ENCODE assay signal across 9 mouse cellular contexts in the genomic region with DNA sequence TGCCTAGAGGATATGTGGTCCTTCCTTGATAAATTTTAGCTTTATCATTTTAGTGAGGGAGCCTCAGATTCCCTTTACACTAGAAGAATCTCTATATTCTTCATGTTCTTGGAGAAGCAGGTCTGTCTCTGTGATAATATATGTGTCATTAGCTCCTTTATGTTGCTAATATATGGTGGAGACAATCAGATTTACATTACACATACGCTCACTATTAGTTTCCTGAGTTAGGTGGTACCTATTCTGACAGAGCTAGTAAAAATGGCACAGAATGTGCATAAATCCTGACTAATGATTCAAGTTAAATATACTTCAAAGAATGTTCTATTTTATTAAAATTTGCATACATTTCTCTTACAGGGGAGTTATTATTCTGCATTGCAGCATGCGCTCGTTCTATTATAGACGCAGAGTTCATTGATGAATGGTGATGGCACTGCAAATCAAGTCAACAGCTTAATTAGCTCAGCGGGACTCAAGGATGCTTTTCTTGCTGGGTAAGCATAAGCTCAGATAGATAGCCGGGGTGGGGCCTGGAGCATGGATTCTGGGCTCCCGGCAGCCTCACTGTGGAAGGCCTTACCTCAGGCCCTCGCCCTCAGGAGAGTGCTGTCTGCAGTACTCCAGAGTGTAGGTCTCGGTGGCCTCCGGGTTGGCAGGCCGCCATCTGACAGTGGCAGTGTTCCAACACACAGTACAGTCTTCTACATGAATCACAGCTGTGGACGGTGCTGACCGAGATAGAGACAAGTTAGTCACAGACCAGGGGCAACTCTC.
DNase-seq lines count a peak whose midpoint lies in the region; ATAC-seq and TF ChIP-seq lines count a peak whose summit lies in the region.
"Had no signal": no experiment of that assay in that cellular context is flagged by ENCODE, and none has a peak within 500 bp of the region (broad histone marks: within the 10 kb centered on the region; RNA-seq: fewer than 3 reads in every experiment).

No protein-coding gene starts in this region.

- no peak overlapping the region for H3K4me3 ChIP-seq in neural tube, embryonic 12.5 days
- no peak overlapping the region for H3K4me3 ChIP-seq in thymus, adult 2 months (ENCODE audit: control insufficient read depth, insufficient read depth, low read length)

- H3K4me2 ChIP-seq in neural tube, embryonic 12.5 days (replicated peaks), result no peak overlapping the region

- WGBS in neural tube, embryonic 12.5 days, result 67% methylated on average over 13 of the region's 13 CpGs
- 76% methylated on average over 13 of the region's 13 CpGs for WGBS in thymus, adult 2 months

- no peaks in the 10 kb centered on the region for H3K9me3 ChIP-seq in neural tube, embryonic 12.5 days

- intact Hi-C loops in gastrocnemius, postnatal 14 days (cut with DNase I; ENCODE audit: low total_unique reads), result no loop called here

- H3K27me3 ChIP-seq in neural tube, embryonic 12.5 days (replicated peaks), result no peaks in the 10 kb centered on the region
- H3K27me3 ChIP-seq in thymus, adult 2 months (ENCODE audit: control insufficient read depth, insufficient read depth, low read length), result no peaks in the 10 kb centered on the region

- TF ChIP-seq CTCF in brain, embryonic 14.5 days (IDR thresholded peaks at IDR 0.05; ENCODE audit: borderline replicate concordance, extremely low read depth, insufficient read depth, insufficient read length), result no peak
- no peak for TF ChIP-seq CTCF in thymus, adult 2 months (IDR thresholded peaks at IDR 0.05; ENCODE audit: borderline replicate concordance, control insufficient read depth, extremely low read depth, insufficient read depth, low read length, poor library complexity)

- no peak for TF ChIP-seq POLR2A in brain, embryonic 14.5 days (IDR thresholded peaks at IDR 0.05; ENCODE audit: borderline replicate concordance, extremely low read depth, insufficient read depth, insufficient read length, poor library complexity, severe bottlenecking)
- TF ChIP-seq POLR2A in thymus, adult 2 months (IDR thresholded peaks at IDR 0.05; ENCODE audit: control insufficient read depth, extremely low read depth, insufficient read depth, low read length, poor library complexity), result no peak

- no peaks in the 10 kb centered on the region for H3K36me3 ChIP-seq in neural tube, embryonic 12.5 days
- H3K36me3 ChIP-seq in thymus, adult 2 months (ENCODE audit: control insufficient read depth, insufficient read depth, low read length), result no peaks in the 10 kb centered on the region

- H3K27ac ChIP-seq in neural tube, embryonic 12.5 days, result no peak overlapping the region
- no peak overlapping the region for H3K27ac ChIP-seq in thymus, adult 2 months (ENCODE audit: control insufficient read depth, insufficient read depth, low read length)
- H3K27ac ChIP-seq: macrophage had no signal

- DNase-seq in left cerebral cortex, adult 18-20 months (ENCODE audit: low spot score in 2 of 2), result peak; percentile 50 to 56
- no peak for DNase-seq in left cerebral cortex, adult 11 months (ENCODE audit: low spot score)
- DNase-seq in brain, embryonic 14.5 days (ENCODE audit: low read depth), result peak; percentile 92
- DNase-seq in gastrocnemius, postnatal 14 days, result peak; percentile 68
- peak; percentile 69 to 72 for DNase-seq in kidney, postnatal 25 days
- no peak for DNase-seq in thymus, adult 2 months

- peak; percentile 68 for ATAC-seq in neural tube, embryonic 12.5 days (ENCODE audit: low FRiP score, low read depth)
- no peak for ATAC-seq in erythroblast, adult 5-6 weeks (replicated peaks; ENCODE audit: low FRiP score, poor library complexity, severe bottlenecking)

- H3K9ac ChIP-seq in neural tube, embryonic 12.5 days, result no peak overlapping the region

- H3K4me1 ChIP-seq in neural tube, embryonic 12.5 days, result no peaks in the 10 kb centered on the region; the same call in 1 of the 2 replicates
- H3K4me1 ChIP-seq in thymus, adult 2 months (replicated peaks; ENCODE audit: control insufficient read depth, insufficient read depth, low read length), result no peaks in the 10 kb centered on the region

Comparison
In these comparisons a context has a peak if more than half of its experiments do, and no peak if none do; other contexts are left out.
1. DNase-seq: peak in left cerebral cortex, adult 18-20 months (2 of 2), brain, embryonic 14.5 days (single experiment), gastrocnemius, postnatal 14 days (single experiment) and kidney, postnatal 25 days (2 of 2); none in left cerebral cortex, adult 11 months (single experiment) and thymus, adult 2 months (single experiment).